Mouse (Mus musculus) liver, adult 2 months (tissue): Measurements from ENCODE around the gene Popdc3.
"Not testable (repeated sequence)": the region's sequence is repeated elsewhere in the genome, so short reads cannot be mapped to it uniquely, and the experiment has no call there.

Experiments
- CTCF ChIP-seq: fragments of 200-500 bp; IDR thresholded peaks from 2 replicates; pipeline ENCODE4 v1.5.1; 2011; ENCODE audit warnings: low read depth, low read length, control low read depth
- POLR2A ChIP-seq: fragments of 200-500 bp; IDR thresholded peaks from 2 replicates; pipeline ENCODE4 v1.6.1; 2011; ENCODE audit warnings: low read length, control low read depth; ENCODE audit not compliant: insufficient read depth; ENCODE audit errors: extremely low read depth

- TF ChIP-seq CTCF, POLR2A: not testable (repeated sequence)
Measured at GRCm38 (mm10) chr10:45177798-45178197, at the start of gene Popdc3.
